Mouse (Mus musculus) urinary bladder, adult 18-20 months (tissue): ENCODE measurements at regions not wholly inside any gene's neighbourhood (a gene's known extent, or its start where the extent isn't known, plus 50 kb on each side); places are given as distances from the start of the nearest gene placed in this dataset.

Source experiments
- DNase-seq, 2 experiments: peaks; one replicate each; pipeline ENCODE4 v3.0.0; 2022; ENCODE audit warnings: low spot score in 2 of 2, mixed read lengths in 2 of 2

GRCm38 (mm10) chr2:178596312-178597083 is 166.2 kb downstream of the Cdh26 start:
- DNase-seq, result no peak

GRCm38 (mm10) chr2:178597084-178597470 is 166.7 kb downstream of the Cdh26 start:
- DNase-seq, result no peak

- no peak for DNase-seq
Observed at GRCm38 (mm10) chr2:178598371-178598770, 168.0 kb downstream of the Cdh26 start.

- DNase-seq, result no peak
Observed at GRCm38 (mm10) chr2:178598836-178599235, 168.5 kb downstream of the Cdh26 start.

GRCm38 (mm10) chr2:178603443-178603842 is 173.1 kb downstream of the Cdh26 start:
- DNase-seq, result no peak

- DNase-seq, result peak in 1 of 2 experiments; percentile 57
Observed at GRCm38 (mm10) chr2:178606733-178607132, 176.4 kb downstream of the Cdh26 start.

GRCm38 (mm10) chr2:178610211-178610975 is 180.1 kb downstream of the Cdh26 start:
- no peak for DNase-seq

- DNase-seq, result no peak
Observed at GRCm38 (mm10) chr2:178614761-178615160, 184.4 kb downstream of the Cdh26 start.

- DNase-seq, result no peak
Observed at GRCm38 (mm10) chr2:178622801-178623200, 192.5 kb downstream of the Cdh26 start.

- no peak for DNase-seq
Observed at GRCm38 (mm10) chr2:178624475-178624874, 194.1 kb downstream of the Cdh26 start.

GRCm38 (mm10) chr2:178624907-178625306 is 194.6 kb downstream of the Cdh26 start:
- DNase-seq, result no peak

GRCm38 (mm10) chr2:178629756-178630155 is 199.4 kb downstream of the Cdh26 start:
- peak; percentile 20 to 63 for DNase-seq

GRCm38 (mm10) chr2:178630511-178630910 is 200.2 kb downstream of the Cdh26 start:
- no peak for DNase-seq

GRCm38 (mm10) chr2:178631336-178631735 is 201.0 kb downstream of the Cdh26 start:
- no peak for DNase-seq

GRCm38 (mm10) chr2:178631966-178632365 is 201.6 kb downstream of the Cdh26 start:
- no peak for DNase-seq

- DNase-seq, result no peak
Observed at GRCm38 (mm10) chr2:178632831-178633585, 202.7 kb downstream of the Cdh26 start.

GRCm38 (mm10) chr2:178634116-178634515 is 203.8 kb downstream of the Cdh26 start:
- DNase-seq, result no peak

- DNase-seq, result no peak
Observed at GRCm38 (mm10) chr2:178635685-178636084, 205.4 kb downstream of the Cdh26 start.

GRCm38 (mm10) chr2:178636901-178637300 is 206.6 kb downstream of the Cdh26 start:
- no peak for DNase-seq

- DNase-seq, result no peak
Observed at GRCm38 (mm10) chr2:178642137-178643052, 212.1 kb downstream of the Cdh26 start.

GRCm38 (mm10) chr2:178643053-178643402 is 212.7 kb downstream of the Cdh26 start:
- no peak for DNase-seq
